ENCODE assay signal across 37 mouse cellular contexts in genomic region chr1:177714397-177715012, GRCm38 (mm10). TPM values are rescaled to one million over a fixed set of nuclear protein-coding genes. Genes with fewer than 3 reads are reported as not detected.
"Had no signal": no experiment of that assay in that cellular context is flagged by ENCODE, and none has a peak within 500 bp of the region (broad histone marks: within the 10 kb centered on the region; RNA-seq: fewer than 3 reads in every experiment).

No protein-coding gene starts in this region.

- H3K27ac ChIP-seq: heart, embryonic 10.5 days; hindbrain, embryonic 10.5 days; hindbrain, embryonic 12.5 days; hindbrain, embryonic 14.5 days; layer of hippocampus, adult 2 months; left cerebral cortex, adult 2 months; limb, embryonic 10.5 days; limb, embryonic 12.5 days; liver, embryonic 12.5 days; liver, embryonic 14.5 days had no signal

- H3K36me3 ChIP-seq: heart, embryonic 10.5 days; heart, embryonic 12.5 days; hindbrain, embryonic 10.5 days; hindbrain, embryonic 12.5 days; limb, embryonic 10.5 days; limb, embryonic 12.5 days; liver, embryonic 12.5 days had no signal

- H3K4me1 ChIP-seq: heart, embryonic 12.5 days; limb, embryonic 10.5 days; limb, embryonic 12.5 days had no signal

- H3K9me3 ChIP-seq: limb, embryonic 10.5 days; liver, embryonic 12.5 days had no signal

- H3K4me3 ChIP-seq: heart, embryonic 10.5 days; heart, embryonic 12.5 days; hindbrain, embryonic 10.5 days; hindbrain, embryonic 12.5 days; layer of hippocampus, adult 2 months; left cerebral cortex, adult 2 months; limb, embryonic 10.5 days; limb, embryonic 12.5 days; liver, embryonic 12.5 days had no signal

- ATAC-seq: hindbrain, embryonic 16.5 days; inflammation-experienced regulatory T-cells, adult 6 months; intestine, postnatal 0 days; liver, embryonic 12.5 days had no signal

- H3K27me3 ChIP-seq: heart, embryonic 12.5 days; hindbrain, embryonic 12.5 days; limb, embryonic 12.5 days; liver, embryonic 12.5 days had no signal

- DNase-seq: gastrocnemius, postnatal 10 days; gastrocnemius, postnatal 25 days; heart, adult 18-20 months; heart, postnatal 10 days; heart, postnatal 4 days; kidney, adult 18-20 months; kidney, adult 8-10 months; kidney, postnatal 10 days; kidney, postnatal 25 days; kidney, postnatal 4 days; liver had no signal

- H3K4me2 ChIP-seq: heart, embryonic 12.5 days; hindbrain, embryonic 12.5 days; hindbrain, embryonic 14.5 days; limb, embryonic 12.5 days; liver, embryonic 12.5 days had no signal

- H3K9ac ChIP-seq: heart, embryonic 12.5 days; hindbrain, embryonic 12.5 days; hindbrain, embryonic 14.5 days; limb, embryonic 12.5 days; liver, embryonic 12.5 days; liver, embryonic 14.5 days had no signal

RNA-seq across cellular contexts. Expression of gene 1700016C15Rik, which starts 15.1 kb away (rescaled TPM):
- total RNA-seq: gastrocnemius, postnatal 4 days; granulocyte monocyte progenitor cell, adult 5-6 weeks; heart, adult 18-20 months; heart, adult 8-10 months; heart, postnatal 10 days; heart, postnatal 25 days; heart, postnatal 4 days; layer of hippocampus, adult 2 months; layer of hippocampus, postnatal 10 days; layer of hippocampus, postnatal 25 days; left cerebral cortex, adult 2 months; left cerebral cortex, postnatal 14 days; left cerebral cortex, postnatal 36 days had no signal
- polyA plus RNA-seq: heart, embryonic 10.5 days; heart, embryonic 12.5 days; heart, embryonic 14.5 days; heart, embryonic 16.5 days; hindbrain, embryonic 10.5 days; hindbrain, embryonic 12.5 days; hindbrain, embryonic 14.5 days; hindbrain, embryonic 16.5 days; kidney, embryonic 14.5 days; limb, embryonic 10.5 days; limb, embryonic 12.5 days; limb, embryonic 14.5 days; liver, embryonic 12.5 days; liver, embryonic 14.5 days had no signal
